Mouse (Mus musculus): Measurements from ENCODE around the gene Kank1. TPM values are rescaled to one million over a fixed set of nuclear protein-coding genes. Genes with fewer than 3 reads are reported as not detected.

Kank1 gene
- total RNA-seq, 2 experiments from 2014 or later = not detected

DNA sequence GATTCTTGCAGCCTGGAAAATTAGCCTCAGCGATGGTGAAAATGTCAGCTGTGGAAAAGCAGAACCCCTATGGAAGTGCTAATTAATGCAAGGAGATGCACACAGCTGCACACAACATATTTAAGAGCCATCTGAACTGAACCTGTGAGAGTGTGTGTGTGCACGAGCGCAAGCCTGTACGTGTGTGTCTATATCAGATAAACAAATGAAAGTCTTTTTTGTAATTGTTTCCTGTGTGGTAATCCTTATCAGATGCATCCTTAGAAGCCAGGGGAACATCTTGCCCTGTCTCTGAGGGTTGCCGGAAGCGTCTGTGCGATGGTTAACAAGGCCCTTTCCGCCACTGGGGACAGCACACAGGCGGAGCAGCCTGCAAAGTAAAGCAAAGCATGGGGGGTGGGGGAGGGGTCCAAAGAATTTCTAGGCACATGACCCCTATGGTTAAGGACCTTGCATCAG is 123.8 kb downstream of the Kank1 start:
- peak; percentile 90 for ATAC-seq (replicated peaks; ENCODE audit: poor library complexity)

- ATAC-seq (replicated peaks; ENCODE audit: poor library complexity) = no peak
Measured at GRCm38 (mm10) chr19:25361956-25362355, 125.2 kb downstream of the Kank1 start.

GRCm38 (mm10) chr19:25365698-25366097 is 128.9 kb downstream of the Kank1 start:
- no peak for ATAC-seq (replicated peaks; ENCODE audit: poor library complexity)

DNA sequence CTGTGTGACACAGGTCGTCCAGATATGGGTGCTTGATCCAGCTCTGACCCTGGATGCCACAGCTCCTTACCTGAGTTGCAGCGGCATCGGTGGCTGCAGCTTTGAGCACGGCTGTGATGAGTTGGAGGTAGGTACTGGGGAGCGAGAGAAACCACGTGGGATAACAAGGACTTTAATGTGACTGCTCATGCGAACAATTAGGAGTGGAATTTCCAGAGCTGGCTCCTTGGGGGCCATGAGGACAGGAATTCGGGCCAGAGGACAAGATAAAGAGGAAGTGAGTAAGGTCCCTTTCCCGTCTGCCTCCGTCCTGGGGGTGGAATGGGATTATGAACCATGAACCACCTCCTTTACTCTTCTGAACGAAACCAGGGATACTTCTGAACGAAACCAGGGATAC is 129.8 kb downstream of the Kank1 start:
- ATAC-seq (replicated peaks; ENCODE audit: poor library complexity) = no peak

GRCm38 (mm10) chr19:25370428-25370827 is 133.7 kb downstream of the Kank1 start:
- no peak for ATAC-seq (replicated peaks; ENCODE audit: poor library complexity)

DNA sequence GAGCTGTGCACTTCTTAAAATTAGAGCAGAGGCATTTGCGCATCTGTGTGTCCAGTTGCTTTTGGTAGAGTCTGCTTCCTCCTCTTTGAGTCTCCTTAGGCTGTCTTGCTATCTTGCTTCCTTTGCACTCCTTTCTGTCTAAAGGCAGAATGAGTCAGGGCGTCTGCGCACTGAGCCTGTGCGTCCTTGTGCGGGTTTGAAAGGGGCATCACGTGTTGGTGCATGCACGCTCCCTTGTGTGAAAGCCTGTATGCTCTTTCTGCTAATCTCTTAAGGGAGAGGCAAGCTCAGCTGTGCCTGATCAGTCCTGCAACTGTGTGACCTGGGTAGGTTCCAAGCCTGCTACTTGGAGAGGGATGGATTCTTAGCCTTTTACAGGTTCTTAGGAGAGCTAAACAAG is 136.0 kb downstream of the Kank1 start:
- ATAC-seq (replicated peaks; ENCODE audit: poor library complexity) = no peak

DNA sequence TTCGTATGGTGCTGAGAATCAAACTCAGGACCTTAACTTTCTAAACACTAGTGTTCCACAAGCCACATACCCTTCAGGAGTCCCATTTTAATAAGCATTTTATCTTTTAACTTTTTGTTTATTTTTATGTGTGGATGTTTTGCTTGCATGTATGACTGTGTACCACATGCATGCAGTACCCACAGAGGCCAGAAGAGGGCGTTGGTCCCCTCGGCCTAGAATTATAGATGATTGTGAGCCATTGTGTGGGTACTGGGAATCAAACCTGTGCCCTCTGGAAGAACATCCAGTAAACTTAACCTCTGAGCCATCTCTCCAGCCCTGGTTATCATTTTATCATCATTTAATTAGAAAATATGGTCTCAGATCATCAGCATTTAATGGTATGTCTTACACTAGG is 136.8 kb downstream of the Kank1 start:
- ATAC-seq (replicated peaks; ENCODE audit: poor library complexity) = no peak

GRCm38 (mm10) chr19:25374191-25374590 is 137.4 kb downstream of the Kank1 start:
- no peak for ATAC-seq (replicated peaks; ENCODE audit: poor library complexity)

DNA sequence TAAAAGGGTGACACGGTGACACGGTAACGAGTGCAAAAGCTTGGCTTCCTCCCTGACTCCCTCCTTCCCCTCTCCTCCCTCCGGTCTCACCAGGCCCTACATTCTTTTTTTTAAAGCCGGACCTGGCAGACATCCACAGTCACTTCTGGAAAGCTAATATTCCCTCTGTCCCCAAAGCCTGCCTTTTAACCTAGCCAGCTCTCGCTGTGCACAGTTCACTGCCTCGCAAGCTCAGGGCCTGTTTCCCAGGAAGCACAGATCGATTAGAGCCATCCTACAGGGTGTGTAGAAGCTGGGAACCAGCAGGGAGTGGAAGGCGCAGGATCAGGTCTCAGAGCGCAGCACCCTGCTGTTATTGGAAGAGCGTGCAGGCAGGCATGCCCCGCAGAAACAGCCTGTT is 138.2 kb downstream of the Kank1 start:
- ATAC-seq (replicated peaks; ENCODE audit: poor library complexity) = no peak

DNA sequence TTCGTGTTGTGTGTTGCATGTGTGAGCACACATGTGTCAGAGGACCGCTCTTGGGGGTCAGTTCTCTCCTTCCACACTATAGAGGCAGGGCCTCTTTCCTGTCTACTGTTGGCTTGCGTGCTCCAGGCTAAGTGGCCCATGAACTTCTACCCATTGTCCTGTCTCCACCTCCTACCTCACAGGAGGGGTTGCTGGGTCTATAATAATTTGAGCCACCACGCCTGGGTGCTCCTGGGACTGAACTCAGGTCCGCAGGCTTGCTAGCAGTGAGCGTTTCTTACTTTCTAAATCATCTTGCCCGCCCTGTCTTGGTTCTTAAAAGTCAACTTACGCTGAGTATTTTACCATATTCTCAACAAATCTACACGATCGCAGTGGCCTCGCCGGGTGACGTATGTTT is 140.1 kb downstream of the Kank1 start:
- no peak for ATAC-seq (replicated peaks; ENCODE audit: poor library complexity)

GRCm38 (mm10) chr19:25380675-25381074 is 143.9 kb downstream of the Kank1 start:
- no peak for ATAC-seq (replicated peaks; ENCODE audit: poor library complexity)

DNA sequence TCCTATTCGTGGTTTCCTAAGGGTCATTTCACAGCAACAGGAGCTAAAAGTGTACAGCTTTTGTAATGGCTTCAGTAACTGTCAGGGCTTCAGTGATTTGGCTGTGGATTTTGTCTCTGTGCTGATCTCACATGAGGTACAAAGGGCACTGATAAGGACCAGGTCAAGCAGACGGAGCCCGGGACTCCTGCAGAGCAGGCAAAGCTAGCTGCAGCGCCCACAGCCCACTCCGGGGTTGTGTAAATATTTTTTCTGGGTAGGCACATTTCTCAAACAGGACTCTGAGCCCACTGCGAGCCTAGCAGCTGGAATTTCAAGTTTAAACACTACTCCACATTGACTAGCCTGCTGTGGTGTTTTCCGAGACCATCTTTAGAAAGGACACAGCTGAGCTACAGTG is 145.2 kb downstream of the Kank1 start:
- no peak for ATAC-seq (replicated peaks; ENCODE audit: poor library complexity)

DNA sequence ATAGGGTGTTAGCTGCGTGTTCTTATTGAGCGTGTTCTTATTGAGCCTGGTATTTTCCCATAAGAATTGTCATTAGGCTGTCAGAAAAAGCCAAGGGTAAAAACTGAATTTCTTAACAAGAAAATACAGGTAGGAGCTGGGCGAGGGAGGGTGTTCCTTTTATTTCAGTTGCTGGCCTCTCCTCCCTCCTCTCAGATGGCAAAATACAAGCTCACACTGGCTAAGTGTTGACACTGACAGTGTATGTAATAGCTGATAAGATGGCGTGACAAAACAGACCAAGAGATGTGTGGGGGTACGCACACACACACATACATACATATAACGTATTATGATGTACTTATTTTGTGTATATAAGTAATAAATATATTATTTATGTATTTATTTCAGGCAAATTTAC is 145.7 kb downstream of the Kank1 start:
- ATAC-seq (replicated peaks; ENCODE audit: poor library complexity) = no peak

DNA sequence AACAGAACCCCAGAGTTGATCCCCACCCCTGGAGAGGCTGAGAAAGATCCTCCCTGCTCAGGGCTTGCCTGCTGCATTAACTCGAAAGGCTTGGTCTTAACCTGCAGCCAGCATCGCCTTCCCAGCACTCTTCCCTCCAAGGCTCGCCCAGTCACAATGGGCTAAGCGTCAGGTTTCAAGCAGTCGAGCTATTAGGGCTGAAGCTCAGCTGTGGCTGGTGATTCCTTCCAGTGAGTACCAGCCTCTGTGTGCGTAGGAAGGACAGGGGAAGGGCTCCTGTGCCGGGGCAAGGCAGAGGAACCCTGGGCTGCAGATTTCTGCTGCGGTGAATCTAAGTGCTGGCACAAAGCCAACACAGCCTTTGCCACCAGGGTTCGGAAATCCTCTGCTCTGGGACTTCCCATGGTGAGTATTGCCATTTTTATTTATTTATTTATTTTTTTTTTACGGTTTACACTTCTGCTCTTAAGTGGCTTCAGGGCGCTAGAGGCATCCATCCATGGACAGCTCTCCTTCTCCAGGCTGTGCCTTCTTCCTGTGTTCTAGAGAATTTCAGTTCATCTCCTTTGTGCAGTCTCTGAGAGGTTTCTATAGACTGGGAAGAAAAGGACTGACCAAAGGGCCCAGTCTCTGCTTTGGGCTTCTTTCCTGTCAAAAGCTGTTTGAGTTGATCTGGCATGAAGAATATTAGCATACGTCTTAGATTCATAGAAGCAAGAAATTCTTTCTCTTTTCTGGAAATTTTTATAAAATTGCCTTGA is 146.8 kb downstream of the Kank1 start:
- 0 out of 2 replicates have a peak, but pooled peaks have one; percentile 17 for ATAC-seq (replicated peaks; ENCODE audit: poor library complexity)

DNA sequence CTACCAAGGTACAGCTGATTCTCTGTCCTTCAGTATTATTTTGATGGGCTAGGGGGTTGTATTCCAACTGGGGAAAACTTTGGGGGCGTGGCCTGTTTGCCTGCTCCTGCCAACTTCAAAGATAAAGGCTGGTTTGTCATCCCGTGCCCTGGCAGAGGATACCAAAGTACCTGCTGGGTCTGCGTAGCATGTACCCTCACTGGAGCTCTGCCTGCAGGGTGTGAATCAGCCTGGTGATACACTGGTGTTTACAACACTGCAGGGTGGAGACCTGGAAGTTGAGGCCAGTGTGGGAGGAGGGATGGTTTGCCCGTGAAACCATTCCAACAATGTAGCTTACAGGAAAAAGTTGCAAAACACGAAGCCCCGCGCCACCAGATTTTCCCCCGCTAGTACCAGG is 149.2 kb downstream of the Kank1 start:
- no peak for ATAC-seq (replicated peaks; ENCODE audit: poor library complexity)

GRCm38 (mm10) chr19:25386679-25387470 is 150.1 kb downstream of the Kank1 start:
- no peak for ATAC-seq (replicated peaks; ENCODE audit: poor library complexity)

DNA sequence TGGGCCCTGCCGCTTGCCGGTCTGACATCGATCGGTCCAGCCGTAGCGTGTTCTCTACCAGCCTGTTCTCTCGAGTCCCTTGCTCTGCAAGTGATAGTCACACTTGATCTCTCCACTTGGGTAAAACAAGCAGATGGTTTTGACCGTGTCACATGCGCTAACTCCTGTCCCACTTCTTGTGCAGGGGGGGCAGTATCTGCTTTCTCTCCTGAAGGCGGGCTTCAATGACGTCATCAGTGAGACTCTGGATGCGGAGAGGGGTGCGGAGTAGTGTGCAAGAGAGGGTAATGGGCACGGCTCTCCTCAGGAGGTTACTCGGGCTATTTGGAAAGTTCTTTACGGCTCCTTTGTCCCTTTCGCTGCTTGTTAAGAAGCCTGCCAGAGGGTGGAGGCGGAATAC is 151.1 kb downstream of the Kank1 start:
- no peak for ATAC-seq (replicated peaks; ENCODE audit: poor library complexity)

GRCm38 (mm10) chr19:25392135-25392534 is 155.4 kb downstream of the Kank1 start:
- ATAC-seq (replicated peaks; ENCODE audit: poor library complexity) = no peak

GRCm38 (mm10) chr19:25395035-25395434 is 158.3 kb downstream of the Kank1 start:
- ATAC-seq (replicated peaks; ENCODE audit: poor library complexity) = no peak

DNA sequence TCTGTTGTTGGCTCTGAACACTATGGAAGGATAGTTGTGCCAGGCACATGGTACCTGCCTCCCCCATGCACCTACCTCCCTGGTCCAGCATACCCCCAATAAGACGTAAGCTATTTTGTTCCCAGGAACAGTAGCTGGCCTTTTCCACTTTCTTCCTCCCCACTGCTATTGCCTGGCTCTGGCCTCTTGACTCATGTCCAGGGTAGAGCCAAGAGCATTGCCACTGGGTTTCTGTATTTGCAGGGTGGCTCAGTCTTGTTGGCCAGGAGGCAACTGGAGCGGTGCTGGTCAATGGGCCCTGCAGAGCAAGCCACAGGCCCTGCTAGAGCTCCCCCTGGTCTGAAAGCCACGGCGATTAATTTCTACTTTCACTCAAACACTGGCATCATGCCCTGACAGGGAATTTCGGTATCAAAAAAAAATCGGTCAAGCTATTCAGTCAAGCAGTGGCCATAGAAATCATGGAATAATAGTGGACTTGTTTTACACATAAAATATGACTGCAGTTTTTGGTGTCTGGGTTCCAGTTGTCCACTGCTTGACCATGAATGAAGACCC is 160.0 kb downstream of the Kank1 start:
- no peak for ATAC-seq (replicated peaks; ENCODE audit: poor library complexity)

DNA sequence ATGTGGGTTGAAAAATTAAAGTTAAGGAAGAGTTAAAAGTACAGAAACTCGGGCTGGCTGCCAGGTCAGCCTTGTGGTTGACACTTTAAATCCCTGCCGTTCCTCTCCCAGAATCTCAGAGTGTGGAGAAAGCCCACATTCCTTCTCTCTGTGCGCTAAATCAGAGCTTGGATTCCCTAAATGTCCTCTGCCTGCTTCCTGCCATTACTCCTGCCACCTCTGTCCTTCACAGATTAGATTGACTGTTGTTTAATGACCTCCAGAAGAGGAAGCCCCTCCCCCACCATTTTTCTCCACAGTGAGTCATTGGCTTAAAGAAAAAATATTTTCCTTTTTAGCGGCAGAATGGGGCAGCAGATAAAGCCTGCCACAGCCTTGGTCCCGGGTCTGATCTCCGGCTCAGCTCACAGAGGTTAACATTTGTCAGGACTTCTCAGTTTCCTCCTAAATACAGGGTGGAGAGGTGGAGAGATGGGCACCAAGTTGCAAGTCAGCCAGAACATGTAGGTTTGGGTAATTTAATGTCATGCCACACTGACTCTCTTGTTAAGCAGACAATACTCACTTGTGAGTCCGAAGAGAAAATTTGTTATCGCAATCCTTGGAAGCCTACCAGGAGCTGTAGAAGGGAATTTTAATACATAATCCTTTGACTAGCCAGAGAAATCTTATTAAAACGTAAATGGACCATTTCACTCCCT is 162.9 kb downstream of the Kank1 start:
- no peak for ATAC-seq (replicated peaks; ENCODE audit: poor library complexity)

Measured in megakaryocyte progenitor cell, adult 5-6 weeks (primary cell).